In the genomic region with DNA sequence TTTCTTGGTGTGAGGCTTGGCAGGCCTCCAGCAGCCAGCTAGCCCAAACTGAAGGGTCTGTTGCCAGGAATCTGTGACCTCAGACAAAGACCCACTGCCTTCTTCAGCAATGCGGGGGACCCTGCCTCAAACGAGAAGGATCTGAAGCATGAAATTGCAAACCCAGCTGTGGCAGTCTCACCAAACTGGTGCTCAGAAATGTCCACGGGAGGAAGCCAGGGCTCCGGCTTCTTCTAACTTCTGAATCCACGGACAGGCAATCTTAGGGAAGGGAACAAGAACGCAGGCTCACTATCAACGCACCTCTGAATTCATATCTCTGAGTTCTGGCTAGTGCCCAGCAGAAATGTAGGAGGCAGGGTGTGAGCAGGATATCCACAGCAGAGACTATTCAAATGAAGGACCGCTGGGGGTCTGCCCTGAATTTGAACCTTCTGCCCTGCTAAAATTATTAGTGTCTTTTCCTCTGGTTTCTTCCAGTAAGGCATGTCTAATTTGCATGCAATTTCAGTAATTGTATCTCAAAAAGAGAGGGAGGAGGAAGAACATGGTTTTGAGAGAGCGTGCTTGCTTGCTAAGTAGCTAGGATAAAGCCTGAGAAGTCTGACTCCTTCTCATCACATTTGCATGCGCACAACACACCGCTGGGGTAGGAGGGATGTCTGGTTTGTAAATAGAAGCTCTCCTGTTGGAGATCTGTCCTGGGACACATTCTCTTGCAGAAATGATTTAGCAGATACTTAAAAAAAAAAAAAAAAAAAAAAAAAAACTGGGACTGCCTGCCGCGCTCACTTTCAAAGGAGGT, we compare ENCODE assay signal across 9 mouse cellular contexts. TPM values are rescaled to one million over a fixed set of nuclear protein-coding genes. Genes with fewer than 3 reads are reported as not detected.
DNase-seq lines count a peak whose midpoint lies in the region; ATAC-seq and TF ChIP-seq lines count a peak whose summit lies in the region.
"Had no signal": no experiment of that assay in that cellular context is flagged by ENCODE, and none has a peak within 500 bp of the region (broad histone marks: within the 10 kb centered on the region; RNA-seq: fewer than 3 reads in every experiment).

No protein-coding gene starts in this region.

- ATAC-seq in hindbrain, embryonic 13.5 days (ENCODE audit: low FRiP score): no peak
- 0 out of 2 replicates have a peak, but pooled peaks have one; percentile 40 for ATAC-seq in midbrain, embryonic 15.5 days (replicated peaks)
- ATAC-seq in activated CD4-positive, CD25-positive, alpha-beta regulatory T cell, adult 4 months: no peak

- peak overlapping the region; percentile 45 for H3K4me2 ChIP-seq in hindbrain, embryonic 13.5 days
- peak overlapping the region; percentile 26 for H3K4me2 ChIP-seq in midbrain, embryonic 15.5 days

- peak overlapping the region; percentile 15; the same call in 1 of the 2 replicates for H3K27ac ChIP-seq in hindbrain, embryonic 13.5 days
- H3K27ac ChIP-seq in midbrain, embryonic 15.5 days: peak overlapping the region; percentile 20; the same call in 1 of the 2 replicates
- H3K27ac ChIP-seq in gastrocnemius, adult 2 months: no peak overlapping the region
- H3K27ac ChIP-seq: liver, embryonic 14.5 days had no signal

- WGBS in hindbrain, embryonic 13.5 days: 11% methylated on average over 13 of the region's 13 CpGs
- 10% methylated on average over 13 of the region's 13 CpGs for WGBS in midbrain, embryonic 15.5 days

- no peak for TF ChIP-seq POLR2A in brain, embryonic 14.5 days (IDR thresholded peaks at IDR 0.05; ENCODE audit: borderline replicate concordance, extremely low read depth, insufficient read depth, insufficient read length, poor library complexity, severe bottlenecking)

- H3K4me3 ChIP-seq in hindbrain, embryonic 13.5 days: 0 out of 2 replicates have a peak overlapping the region, but pooled peaks have one; percentile 13
- no peak overlapping the region for H3K4me3 ChIP-seq in midbrain, embryonic 15.5 days
- no peak overlapping the region for H3K4me3 ChIP-seq in gastrocnemius, adult 2 months

- H3K36me3 ChIP-seq in hindbrain, embryonic 13.5 days: no peaks in the 10 kb centered on the region
- H3K36me3 ChIP-seq in midbrain, embryonic 15.5 days (replicated peaks): no peaks in the 10 kb centered on the region

- no peaks in the 10 kb centered on the region for H3K9me3 ChIP-seq in hindbrain, embryonic 13.5 days
- no peaks in the 10 kb centered on the region for H3K9me3 ChIP-seq in midbrain, embryonic 15.5 days

- H3K27me3 ChIP-seq in hindbrain, embryonic 13.5 days: 0 out of 2 replicates have a peak, but pooled peaks cover 13% of the 10 kb centered on the region
- no peaks in the 10 kb centered on the region for H3K27me3 ChIP-seq in midbrain, embryonic 15.5 days (replicated peaks)

- no peak for TF ChIP-seq CTCF in brain, embryonic 14.5 days (IDR thresholded peaks at IDR 0.05; ENCODE audit: borderline replicate concordance, extremely low read depth, insufficient read depth, insufficient read length)
- no peak for TF ChIP-seq CTCF in gastrocnemius, adult 2 months (IDR thresholded peaks at IDR 0.05)

- intact Hi-C loops in gastrocnemius, adult 2 months (cut with DNase I): no loop called here

- no peak overlapping the region; the same call in 1 of the 2 replicates for H3K9ac ChIP-seq in hindbrain, embryonic 13.5 days
- no peak overlapping the region for H3K9ac ChIP-seq in midbrain, embryonic 15.5 days
- H3K9ac ChIP-seq: liver, embryonic 14.5 days had no signal

- DNase-seq in brain, embryonic 14.5 days (ENCODE audit: low read depth): peak; percentile 93
- DNase-seq in embryo, embryonic 9.5 days (ENCODE audit: extremely low spot score): peak; percentile 61
- no peak for DNase-seq in urinary bladder, adult 18-20 months (ENCODE audit: low spot score in 2 of 2)
- DNase-seq in gastrocnemius, adult 2 months: no peak
- DNase-seq: kidney, postnatal 36 days had no signal

- H3K4me1 ChIP-seq in hindbrain, embryonic 13.5 days (replicated peaks): peaks cover 46% of the 10 kb centered on the region
- peaks cover 14% of the 10 kb centered on the region for H3K4me1 ChIP-seq in midbrain, embryonic 15.5 days

RNA-seq across cellular contexts. Expression of a gene that starts 51.5 kb away (rescaled TPM):
- 45.2 and 64.4 TPM in 2 replicates for polyA plus RNA-seq in brain, embryonic 14.5 days (2012; rRNA removed)
- 17.0 and 19.1 TPM in 2 replicates for polyA plus RNA-seq in hindbrain, embryonic 13.5 days (2015; fragmentation: Nextera tagmentation; extraction: Ambion mirVana)
- polyA plus RNA-seq in midbrain, embryonic 15.5 days (2015; fragmentation: Nextera tagmentation; extraction: Ambion mirVana): 15.1 and 23.1 TPM in 2 replicates
- not detected for polyA plus RNA-seq in activated CD4-positive, CD25-positive, alpha-beta regulatory T cell, adult 4 months (2017; shearing (Covaris generic))
- 10 to 100 TPM; 11.2 to 18.6 TPM for total RNA-seq in gastrocnemius, adult 2 months (2021)

Comparison
In these comparisons a context has a peak if more than half of its experiments do, and no peak if none do; other contexts are left out.
1. DNase-seq: peak in brain, embryonic 14.5 days (single experiment) and embryo, embryonic 9.5 days (single experiment); none in urinary bladder, adult 18-20 months (0 of 2) and gastrocnemius, adult 2 months (single experiment).
2. RNA of a gene that starts 51.5 kb away (polyA plus RNA-seq): 45.2 to 64.4 TPM in brain, embryonic 14.5 days, 17.0 to 19.1 TPM in hindbrain, embryonic 13.5 days and 15.1 to 23.1 TPM in midbrain, embryonic 15.5 days; not detected in activated CD4-positive, CD25-positive, alpha-beta regulatory T cell, adult 4 months; every median in the first group is over 10 times any median in the second.